Mouse (Mus musculus) c-Kit-positive CD71-positive TER-119-positive erythroid progenitor cells, embryonic 14.5 days (primary cell): Measurements from ENCODE around the gene Glb1l2.

Experiments used
- DNase-seq: peaks from one replicate; pipeline ENCODE4 v3.0.0-alpha.2; 2013; ENCODE audit warnings: low spot score

Glb1l2 gene

GRCm38 (mm10) chr9:26805935-26806666 is at the start of gene Glb1l2:
Glb1l2 (minus strand) TSS chr9:26806468.
- peak; percentile 52 for DNase-seq

- no peak for DNase-seq
Observed at GRCm38 (mm10) chr9:26831089-26831488, 24.8 kb upstream of the Glb1l2 start.

GRCm38 (mm10) chr9:26819942-26820341 is 13.7 kb upstream of the Glb1l2 start:
- no peak for DNase-seq

- DNase-seq: no peak
Observed at GRCm38 (mm10) chr9:26808735-26809134, 2.5 kb upstream of the Glb1l2 start.

- no peak for DNase-seq
Observed at GRCm38 (mm10) chr9:26804321-26804720, 1.9 kb downstream of the Glb1l2 start.

GRCm38 (mm10) chr9:26800357-26800756 is 5.9 kb downstream of the Glb1l2 start:
- no peak for DNase-seq

GRCm38 (mm10) chr9:26798731-26799130 is 7.5 kb downstream of the Glb1l2 start:
- no peak for DNase-seq

GRCm38 (mm10) chr9:26798205-26798604 is 8.1 kb downstream of the Glb1l2 start:
- DNase-seq: no peak

- no peak for DNase-seq
Observed at GRCm38 (mm10) chr9:26792829-26793228, 13.4 kb downstream of the Glb1l2 start.

GRCm38 (mm10) chr9:26783414-26783975 is 22.8 kb downstream of the Glb1l2 start:
- no peak for DNase-seq

- DNase-seq: no peak
Observed at GRCm38 (mm10) chr9:26778421-26778820, 27.8 kb downstream of the Glb1l2 start.

GRCm38 (mm10) chr9:26776122-26776902 is 30.0 kb downstream of the Glb1l2 start:
- DNase-seq: peak; percentile 17

- DNase-seq: no peak
Observed at GRCm38 (mm10) chr9:26775700-26776099, 30.6 kb downstream of the Glb1l2 start.

- DNase-seq: no peak
Observed at GRCm38 (mm10) chr9:26768181-26768580, 38.1 kb downstream of the Glb1l2 start.

GRCm38 (mm10) chr9:26762477-26762876 is 43.8 kb downstream of the Glb1l2 start:
- DNase-seq: no peak

- no peak for DNase-seq
Observed at GRCm38 (mm10) chr9:26760576-26760975, 45.7 kb downstream of the Glb1l2 start.

GRCm38 (mm10) chr9:26760081-26760480 is 46.2 kb downstream of the Glb1l2 start:
- DNase-seq: no peak

- no peak for DNase-seq
Observed at GRCm38 (mm10) chr9:26748893-26749292, 57.4 kb downstream of the Glb1l2 start.

- no peak for DNase-seq
Observed at GRCm38 (mm10) chr9:26747121-26747520, 59.1 kb downstream of the Glb1l2 start.

GRCm38 (mm10) chr9:26742817-26743216 is 63.5 kb downstream of the Glb1l2 start:
- DNase-seq: no peak

- DNase-seq: no peak
Observed at GRCm38 (mm10) chr9:26737116-26737515, 69.2 kb downstream of the Glb1l2 start.

GRCm38 (mm10) chr9:26733986-26734385 is 72.3 kb downstream of the Glb1l2 start:
- DNase-seq: no peak
